Mouse (Mus musculus) small intestine, adult 2 months (tissue): Measurements from ENCODE around the gene Zfp786.

ENCODE experiments used
- CTCF ChIP-seq: fragments of 200-500 bp; IDR thresholded peaks from 2 replicates; pipeline ENCODE4 v1.5.1; 2012; ENCODE audit warnings: low read depth, mild to moderate bottlenecking, control low read depth, inconsistent platforms, low read length, moderate library complexity, mixed read lengths; ENCODE audit not compliant: insufficient replicate concordance, insufficient read length; ENCODE audit errors: extremely low read depth
- POLR2A ChIP-seq: fragments of 200-500 bp; IDR thresholded peaks from 2 replicates; pipeline ENCODE4 v1.6.1; 2012; ENCODE audit warnings: low read depth, mild to moderate bottlenecking, control low read depth, inconsistent platforms, low read length, moderate library complexity

DNA sequence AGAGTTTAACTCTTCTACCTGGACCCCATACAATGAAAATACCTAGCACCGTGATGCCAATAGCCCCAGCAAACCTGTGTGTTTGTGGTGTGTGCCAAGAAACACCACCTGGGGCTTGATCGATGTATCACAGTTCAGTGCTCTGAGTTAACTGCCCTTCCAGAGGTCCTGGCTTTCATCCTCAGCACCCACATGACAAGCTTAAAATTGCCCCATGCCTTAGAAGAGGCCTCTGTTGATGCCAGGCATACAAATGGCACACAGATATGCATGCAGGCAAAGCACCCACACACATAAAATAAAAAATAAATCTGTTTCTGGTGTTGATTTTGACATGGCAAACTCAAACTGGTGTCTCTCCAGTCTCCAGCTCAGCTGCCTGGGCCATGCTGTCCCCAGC lies 38.1 kb downstream of the Zfp786 start:
- TF ChIP-seq CTCF (no peak), POLR2A (no peak)
